Mouse (Mus musculus): ENCODE measurements at regions not wholly inside any gene's neighbourhood (a gene's known extent, or its start where the extent isn't known, plus 50 kb on each side); places are given as distances from the start of the nearest gene placed in this dataset.

DNA sequence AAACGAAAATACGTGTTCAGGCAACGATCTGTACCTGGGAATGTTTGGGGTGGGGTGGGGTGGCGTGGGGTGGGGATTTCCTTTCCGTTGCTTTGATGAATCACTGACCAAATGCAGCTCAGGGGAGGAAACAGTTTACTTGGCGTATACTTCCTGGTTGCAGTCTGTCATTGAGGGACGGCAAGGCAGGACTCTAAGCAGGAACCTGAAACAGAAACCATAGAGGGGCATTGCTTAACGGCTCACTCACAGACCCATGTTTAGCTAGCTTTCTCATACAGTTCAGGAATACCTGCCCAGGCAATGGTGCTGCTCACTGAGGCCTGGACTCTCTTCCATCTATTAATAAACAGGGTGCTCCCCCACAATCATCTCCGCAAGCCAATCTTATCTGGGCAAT lies 55.1 kb upstream of the Smox start:
- ATAC-seq (ENCODE audit: insufficient read depth, low read depth) = no peak
- WGBS = 63% methylated on average over 9 of the region's 9 CpGs

GRCm38 (mm10) chr2:131430474-131430873 lies 60.8 kb upstream of the Smox start:
- no peaks in the 10 kb centered on the region for H3K36me3 ChIP-seq (replicated peaks; ENCODE audit: control insufficient read depth, insufficient read depth, low read length)
- H3K27ac ChIP-seq (ENCODE audit: low read depth) = no peak overlapping the region
- H3K27me3 ChIP-seq (ENCODE audit: control insufficient read depth, insufficient read depth, low read length) = no peaks in the 10 kb centered on the region
- H3K9me3 ChIP-seq (replicated peaks; ENCODE audit: control insufficient read depth, low read length) = no peaks in the 10 kb centered on the region
- TF ChIP-seq CTCF (IDR thresholded peaks at IDR 0.05; ENCODE audit: low read depth) = no peak
- no peak for TF ChIP-seq EP300 (IDR thresholded peaks at IDR 0.05; ENCODE audit: low read depth)
- H3K9ac ChIP-seq (replicated peaks; ENCODE audit: low read depth, low read length) = no peak overlapping the region
- no peak overlapping the region for H3K4me2 ChIP-seq (ENCODE audit: low read depth, low read length)
- ATAC-seq (ENCODE audit: insufficient read depth, low read depth) (no peak), DNase-seq (ENCODE audit: low spot score) (no peak)
- no peak overlapping the region for H3K4me3 ChIP-seq (ENCODE audit: low read depth, low read length)
- no peaks in the 10 kb centered on the region for H3K4me1 ChIP-seq (ENCODE audit: control insufficient read depth, insufficient read depth)
- 79% methylated on average over 4 of the region's 4 CpGs for WGBS

More for the DNA sequence above, 55.1 kb upstream of the Smox start:
- H3K36me3 ChIP-seq (replicated peaks; ENCODE audit: control insufficient read depth, insufficient read depth, low read length) = no peaks in the 10 kb centered on the region
- no peaks in the 10 kb centered on the region for H3K27me3 ChIP-seq (ENCODE audit: control insufficient read depth, insufficient read depth, low read length)
- no peak overlapping the region for H3K4me3 ChIP-seq (ENCODE audit: low read depth, low read length)
- H3K9ac ChIP-seq (replicated peaks; ENCODE audit: low read depth, low read length) = no peak overlapping the region
- no peaks in the 10 kb centered on the region for H3K9me3 ChIP-seq (replicated peaks; ENCODE audit: control insufficient read depth, low read length)
- no peak for TF ChIP-seq EP300 (IDR thresholded peaks at IDR 0.05; ENCODE audit: low read depth)
- TF ChIP-seq CTCF (IDR thresholded peaks at IDR 0.05; ENCODE audit: low read depth) = no peak
- H3K4me2 ChIP-seq (ENCODE audit: low read depth, low read length) = no peak overlapping the region
- DNase-seq (ENCODE audit: low spot score) = no peak
- H3K4me1 ChIP-seq (ENCODE audit: control insufficient read depth, insufficient read depth) = no peaks in the 10 kb centered on the region
- no peak overlapping the region for H3K27ac ChIP-seq (ENCODE audit: low read depth)

DNA sequence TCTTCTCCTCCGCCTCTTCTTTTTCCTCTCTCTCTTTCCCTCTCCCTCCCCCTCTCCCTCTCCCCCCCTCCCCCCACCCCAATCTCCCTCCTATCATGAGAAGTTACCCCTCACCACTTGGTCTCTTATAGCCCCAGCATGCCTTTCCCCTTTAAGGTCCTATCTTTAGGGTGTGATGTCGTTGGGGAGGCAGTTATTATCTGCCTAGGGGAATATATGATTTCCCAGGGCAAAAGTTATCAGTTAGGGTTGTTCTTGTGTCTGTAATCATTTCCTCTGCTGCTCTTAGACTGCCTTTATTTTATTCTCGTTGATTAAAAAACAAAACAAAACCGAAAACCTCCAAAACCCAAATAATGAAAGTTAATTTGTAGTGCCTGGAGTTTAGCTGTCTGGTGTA lies 63.2 kb upstream of the Smox start:
- H3K4me3 ChIP-seq (ENCODE audit: low read depth, low read length) = no peak overlapping the region
- H3K27me3 ChIP-seq (ENCODE audit: control insufficient read depth, insufficient read depth, low read length) = no peaks in the 10 kb centered on the region
- H3K27ac ChIP-seq (ENCODE audit: low read depth) = no peak overlapping the region
- H3K9ac ChIP-seq (replicated peaks; ENCODE audit: low read depth, low read length) = no peak overlapping the region
- H3K4me1 ChIP-seq (ENCODE audit: control insufficient read depth, insufficient read depth) = no peaks in the 10 kb centered on the region
- TF ChIP-seq CTCF (IDR thresholded peaks at IDR 0.05; ENCODE audit: low read depth) (no peak), EP300 (IDR thresholded peaks at IDR 0.05; ENCODE audit: low read depth) (no peak)
- WGBS = 46% methylated on average over 4 of the region's 4 CpGs
- no peaks in the 10 kb centered on the region for H3K9me3 ChIP-seq (replicated peaks; ENCODE audit: control insufficient read depth, low read length)
- ATAC-seq (ENCODE audit: insufficient read depth, low read depth) = no peak
- DNase-seq (ENCODE audit: low spot score) = no peak
- no peaks in the 10 kb centered on the region for H3K36me3 ChIP-seq (replicated peaks; ENCODE audit: control insufficient read depth, insufficient read depth, low read length)
- H3K4me2 ChIP-seq (ENCODE audit: low read depth, low read length) = no peak overlapping the region

DNA sequence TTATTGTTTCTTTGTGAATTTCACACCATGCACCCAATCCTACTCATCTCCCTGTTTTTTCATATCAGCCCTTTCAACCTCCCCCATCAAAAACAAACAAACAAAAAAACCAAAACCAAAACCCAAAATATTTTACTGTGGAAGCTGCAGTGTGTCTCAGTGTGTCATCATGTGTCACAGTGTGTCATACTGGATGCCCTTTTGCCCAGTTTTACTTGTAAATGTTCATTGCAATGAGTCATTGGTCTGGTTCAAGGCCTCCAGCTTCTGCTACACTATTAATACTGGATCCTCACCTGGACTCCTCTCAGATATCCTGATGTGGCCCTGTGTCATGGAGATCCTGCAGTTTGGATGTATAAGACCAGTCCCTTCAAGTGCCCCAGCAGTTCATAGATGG lies 64.4 kb upstream of the Smox start:
- Histone ChIP-seq H3K4me3 (ENCODE audit: low read depth, low read length) (no peak overlapping the region), H3K36me3 (replicated peaks; ENCODE audit: control insufficient read depth, insufficient read depth, low read length) (no peaks in the 10 kb centered on the region), H3K27ac (ENCODE audit: low read depth) (no peak overlapping the region), H3K9me3 (replicated peaks; ENCODE audit: control insufficient read depth, low read length) (no peaks in the 10 kb centered on the region), H3K27me3 (ENCODE audit: control insufficient read depth, insufficient read depth, low read length) (no peaks in the 10 kb centered on the region), H3K9ac (replicated peaks; ENCODE audit: low read depth, low read length) (no peak overlapping the region), H3K4me2 (ENCODE audit: low read depth, low read length) (no peak overlapping the region), H3K4me1 (ENCODE audit: control insufficient read depth, insufficient read depth) (no peaks in the 10 kb centered on the region)
- no peak for TF ChIP-seq EP300 (IDR thresholded peaks at IDR 0.05; ENCODE audit: low read depth)
- no peak for ATAC-seq (ENCODE audit: insufficient read depth, low read depth)
- no peak for DNase-seq (ENCODE audit: low spot score)

DNA sequence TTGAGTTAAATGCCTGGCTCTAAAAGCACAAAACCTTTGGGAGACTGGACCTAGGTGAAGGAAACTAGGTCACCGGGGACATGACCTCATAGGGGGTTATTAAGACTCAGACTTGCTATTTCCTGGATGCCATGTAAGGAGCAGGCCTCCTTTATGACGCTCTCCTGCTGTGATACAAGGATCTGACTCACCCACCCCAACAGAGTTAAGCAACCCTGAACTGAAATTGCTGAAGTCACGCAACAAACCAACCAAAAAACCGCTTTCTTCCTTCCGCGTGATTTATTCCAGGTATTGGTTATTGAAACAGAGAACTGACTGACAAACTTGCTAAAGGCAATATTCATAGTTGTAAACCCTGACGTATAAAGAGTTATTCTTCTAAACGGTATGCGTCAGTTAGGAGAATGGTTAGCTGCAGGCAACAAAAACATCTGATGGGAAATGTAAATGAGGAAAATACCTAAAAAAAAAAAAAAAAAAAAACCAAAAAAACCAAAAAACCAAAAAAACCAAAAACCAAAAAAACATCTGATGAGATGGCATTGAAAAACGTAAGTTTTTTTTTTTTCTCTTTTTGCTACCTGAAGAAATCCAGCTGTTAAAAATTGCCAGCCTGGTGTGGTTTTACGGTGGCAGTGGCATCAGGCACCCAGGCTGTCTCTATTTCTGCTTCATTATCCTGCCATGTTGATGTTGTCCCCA lies 67.5 kb upstream of the Smox start:
- 75% methylated on average over 11 of the region's 11 CpGs for WGBS
- Histone ChIP-seq H3K27ac (ENCODE audit: low read depth) (no peak overlapping the region), H3K27me3 (ENCODE audit: control insufficient read depth, insufficient read depth, low read length) (no peaks in the 10 kb centered on the region), H3K9ac (replicated peaks; ENCODE audit: low read depth, low read length) (no peak overlapping the region), H3K9me3 (replicated peaks; ENCODE audit: control insufficient read depth, low read length) (no peaks in the 10 kb centered on the region), H3K4me2 (ENCODE audit: low read depth, low read length) (no peak overlapping the region), H3K4me1 (ENCODE audit: control insufficient read depth, insufficient read depth) (no peaks in the 10 kb centered on the region), H3K36me3 (replicated peaks; ENCODE audit: control insufficient read depth, insufficient read depth, low read length) (no peaks in the 10 kb centered on the region), H3K4me3 (ENCODE audit: low read depth, low read length) (no peak overlapping the region)
- DNase-seq (ENCODE audit: low spot score) = no peak
- ATAC-seq (ENCODE audit: insufficient read depth, low read depth) = no peak
- TF ChIP-seq EP300 (IDR thresholded peaks at IDR 0.05; ENCODE audit: low read depth) (no peak), CTCF (IDR thresholded peaks at IDR 0.05; ENCODE audit: low read depth) (no peak)

DNA sequence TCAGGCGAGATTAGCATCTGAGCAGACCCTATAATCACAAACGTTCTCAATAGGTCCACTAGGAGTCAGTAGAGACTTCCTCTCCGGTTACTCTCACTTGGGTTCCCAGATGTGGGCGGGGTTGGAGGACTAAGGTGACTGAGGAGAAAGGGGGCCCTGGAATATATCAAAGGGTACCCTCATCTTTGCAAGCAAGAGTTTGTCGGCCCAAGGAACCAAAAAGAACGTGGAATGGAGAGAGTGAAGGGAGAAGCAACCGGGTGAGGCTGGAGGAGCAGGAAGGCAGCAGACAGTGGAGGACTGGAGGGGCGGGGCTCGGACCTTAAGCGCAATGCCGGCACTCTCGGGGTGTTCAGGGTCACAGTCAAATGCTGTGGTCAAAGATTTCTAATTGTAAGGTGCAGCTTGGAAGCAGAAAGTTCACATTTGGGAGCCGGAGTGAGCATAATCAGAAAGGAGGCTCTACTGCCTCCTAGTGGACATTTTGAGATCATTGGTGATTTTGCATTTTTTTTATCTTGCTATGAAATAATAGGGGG lies 68.3 kb upstream of the Smox start:
- ATAC-seq (ENCODE audit: insufficient read depth, low read depth) (peak; percentile 81; the same call in 1 of the 2 replicates), DNase-seq (ENCODE audit: low spot score) (peak; percentile 67)
- no peaks in the 10 kb centered on the region for H3K27me3 ChIP-seq (ENCODE audit: control insufficient read depth, insufficient read depth, low read length)
- H3K9me3 ChIP-seq (replicated peaks; ENCODE audit: control insufficient read depth, low read length) = no peaks in the 10 kb centered on the region
- H3K4me2 ChIP-seq (ENCODE audit: low read depth, low read length) = peak overlapping the region; percentile 95
- no peak overlapping the region; the same call in 1 of the 2 replicates for H3K9ac ChIP-seq (replicated peaks; ENCODE audit: low read depth, low read length)
- WGBS = under 1% methylated on average over 13 of the region's 13 CpGs
- H3K36me3 ChIP-seq (replicated peaks; ENCODE audit: control insufficient read depth, insufficient read depth, low read length) = no peaks in the 10 kb centered on the region
- H3K27ac ChIP-seq (ENCODE audit: low read depth) = no peak overlapping the region
- no peaks in the 10 kb centered on the region for H3K4me1 ChIP-seq (ENCODE audit: control insufficient read depth, insufficient read depth)
- TF ChIP-seq CTCF (IDR thresholded peaks at IDR 0.05; ENCODE audit: low read depth) = peak; percentile 76
- no peak for TF ChIP-seq EP300 (IDR thresholded peaks at IDR 0.05; ENCODE audit: low read depth)
- peak overlapping the region; percentile 56 for H3K4me3 ChIP-seq (ENCODE audit: low read depth, low read length)

Data from heart, postnatal 0 days (tissue).